Mouse (Mus musculus) macrophage (primary cell): ENCODE measurements around the gene Fxyd1. TPM values are rescaled to one million over a fixed set of nuclear protein-coding genes. Genes with fewer than 3 reads are reported as not detected.

ENCODE experiments used
- H3K27ac ChIP-seq: fragments of 350-480 bp; formaldehyde crosslinking; 2 replicates; pipeline ENCODE4 v1.9.0; 2021
- H3K36me3 ChIP-seq: fragments of 350-480 bp; formaldehyde crosslinking; 2 replicates; pipeline ENCODE4 v1.9.0; 2021; ENCODE audit errors: inconsistent target
- H3K4me3 ChIP-seq: fragments of 350-480 bp; formaldehyde crosslinking; 2 replicates; pipeline ENCODE4 v1.9.0; 2021; ENCODE audit errors: inconsistent target
- H3K79me2 ChIP-seq: fragments of 350-480 bp; formaldehyde crosslinking; 2 replicates; pipeline ENCODE4 v1.9.0; 2021; ENCODE audit errors: inconsistent target
- WGBS: methylation state at CpG from one replicate; pipeline ENCODE4 v1.1.7; 2026; ENCODE audit warnings: inconsistent platforms; ENCODE audit not compliant: missing documents; 5-methylcytosine and 5-hydroxymethylcytosine counted together
- polyA plus RNA-seq: library from polyadenylated mRNA; stranded (reverse); fragments of 250-400 nt; gene quantifications from 3 replicates; pipeline ENCODE4 v1.2.4, GENCODE M21; 2018; ENCODE audit warnings: inconsistent platforms
- total RNA-seq, 78 experiments: library from RNA; depleted of rRNA; stranded (reverse); fragments of 250-400 nt; gene quantifications; 1 replicate in 9 of 78; 2 replicates in 24 of 78; 3 replicates in 43 of 78; 4 replicates in 2 of 78; pipeline ENCODE4 v1.2.4; 2018; ENCODE audit warnings: inconsistent platforms in 56 of 78

Gene Fxyd1
- 1 to 10 TPM in 1 of 26 experiments, not detected in 25; 1.9 TPM for total RNA-seq (2018; cell fraction: chromatin; rRNA removed)
- not detected for total RNA-seq (2018; cell fraction: cytosol; rRNA removed)
- total RNA-seq (2018; cell fraction: nucleus; rRNA removed): not detected
- not detected in 3 replicates for polyA plus RNA-seq

DNA sequence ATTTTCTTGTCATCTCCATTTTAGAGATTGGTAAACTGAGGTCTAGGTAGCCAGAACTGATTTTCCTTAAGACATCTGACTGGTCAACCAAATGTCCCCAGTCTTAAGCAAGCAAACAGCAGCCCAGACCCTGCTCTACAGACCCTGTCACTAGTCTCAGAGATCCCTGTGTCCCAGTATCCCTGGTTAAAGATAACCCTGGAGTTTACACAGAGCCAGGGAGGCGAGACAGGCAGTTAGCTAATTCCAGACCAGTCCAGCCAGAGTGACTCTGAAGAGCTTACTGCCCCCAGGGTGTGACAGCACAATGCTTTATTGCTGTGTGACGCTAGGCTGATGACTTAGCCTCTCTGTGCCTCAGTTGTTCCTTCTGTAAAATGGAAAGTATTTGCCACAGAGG is at the start of gene Fxyd1:
Gene Fxyd1 (minus strand): TSS at position 129 of the 400 bp plus-strand sequence.
- H3K4me3 ChIP-seq: no peak within 1 kb of the TSS
- no peaks in the 10 kb centered on the region for H3K79me2 ChIP-seq
- no peaks in the 10 kb centered on the region for H3K36me3 ChIP-seq
- WGBS: 93% methylated on average over 2 of the region's 2 CpGs
- no peak within 1 kb of the TSS for H3K27ac ChIP-seq

DNA sequence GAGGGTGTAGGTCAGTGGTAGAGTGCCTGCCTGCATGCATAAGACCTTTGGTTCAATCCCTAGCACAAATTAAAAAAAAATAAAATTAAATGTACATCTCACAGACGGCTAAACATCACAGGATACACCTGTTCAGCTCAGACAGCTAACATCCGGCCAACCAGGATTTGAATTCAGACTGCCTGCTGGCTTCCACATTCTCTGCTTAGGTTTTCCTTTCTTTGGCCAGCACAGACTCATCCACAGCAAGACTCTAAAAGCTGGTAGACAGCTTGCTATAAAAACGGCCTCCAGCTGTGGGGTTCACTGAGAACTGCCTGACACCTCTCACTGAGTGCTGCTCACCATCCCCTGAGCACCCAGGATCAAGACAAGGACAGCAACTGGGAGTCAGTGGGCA is 49.2 kb upstream of the Fxyd1 start:
- Histone ChIP-seq H3K36me3 (no peaks in the 10 kb centered on the region), H3K4me3 (no peak overlapping the region), H3K27ac (no peak overlapping the region), H3K79me2 (no peaks in the 10 kb centered on the region)
- 42% methylated on average over 3 of the region's 3 CpGs for WGBS

DNA sequence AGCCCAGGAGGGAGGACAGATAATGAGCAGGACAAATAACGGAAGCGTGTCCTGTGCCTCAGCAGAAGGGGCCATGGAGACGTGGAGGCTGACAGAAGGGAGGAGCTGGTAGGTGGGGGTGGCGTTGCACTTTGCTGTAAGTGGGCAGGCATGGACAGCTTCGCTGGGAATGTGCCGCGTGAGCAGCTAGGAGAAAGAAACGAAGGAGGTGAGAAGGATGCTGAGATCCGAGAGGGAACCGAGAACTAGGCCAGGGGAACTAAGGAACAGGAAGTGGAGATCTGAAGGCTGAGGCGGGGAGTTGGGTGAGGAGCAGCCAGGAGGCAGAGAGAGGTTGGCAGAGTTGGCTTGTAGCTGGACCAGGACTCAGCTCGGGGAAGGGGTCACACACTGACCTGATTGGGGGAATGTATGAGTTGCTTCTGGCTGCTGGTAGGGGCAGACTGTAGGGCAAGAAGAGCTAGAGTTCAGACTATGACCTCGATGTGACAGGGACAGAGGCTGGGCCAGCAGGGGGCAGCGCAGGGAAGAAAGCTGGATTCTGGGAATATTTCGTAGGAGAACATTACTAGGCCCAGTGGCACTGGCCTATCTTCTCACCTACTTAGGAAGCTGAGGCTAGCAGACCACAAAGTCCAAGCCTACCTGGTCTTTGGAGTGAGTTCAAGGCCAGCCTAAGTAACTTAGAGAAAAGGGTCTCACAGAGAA is 48.2 kb upstream of the Fxyd1 start:
- no peak overlapping the region for H3K27ac ChIP-seq
- no peaks in the 10 kb centered on the region for H3K36me3 ChIP-seq
- no peaks in the 10 kb centered on the region for H3K79me2 ChIP-seq
- no peak overlapping the region for H3K4me3 ChIP-seq
- WGBS: 46% methylated on average over 15 of the region's 15 CpGs

DNA sequence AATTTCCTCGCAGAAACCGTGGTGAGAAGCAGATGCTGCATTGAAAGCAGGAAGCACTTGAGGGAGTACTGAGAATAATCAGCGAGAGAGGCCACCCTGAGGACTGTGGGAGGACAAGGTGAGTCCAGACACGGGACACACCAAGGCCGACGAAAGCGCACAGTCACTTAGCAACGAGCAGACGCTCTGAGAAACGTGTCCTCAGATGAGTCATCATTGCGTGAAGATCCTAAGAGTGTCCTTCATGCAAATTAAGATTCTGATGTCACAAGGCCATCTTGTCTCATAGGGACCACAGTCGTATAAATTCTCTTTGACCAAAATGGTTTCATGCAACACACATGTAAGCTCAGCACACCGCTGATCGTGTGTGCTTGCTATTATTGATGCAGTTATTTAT is 43.8 kb upstream of the Fxyd1 start:
- no peak overlapping the region for H3K27ac ChIP-seq
- H3K4me3 ChIP-seq: no peak overlapping the region
- H3K79me2 ChIP-seq: no peaks in the 10 kb centered on the region
- H3K36me3 ChIP-seq: no peaks in the 10 kb centered on the region
- 53% methylated on average over 14 of the region's 14 CpGs for WGBS

DNA sequence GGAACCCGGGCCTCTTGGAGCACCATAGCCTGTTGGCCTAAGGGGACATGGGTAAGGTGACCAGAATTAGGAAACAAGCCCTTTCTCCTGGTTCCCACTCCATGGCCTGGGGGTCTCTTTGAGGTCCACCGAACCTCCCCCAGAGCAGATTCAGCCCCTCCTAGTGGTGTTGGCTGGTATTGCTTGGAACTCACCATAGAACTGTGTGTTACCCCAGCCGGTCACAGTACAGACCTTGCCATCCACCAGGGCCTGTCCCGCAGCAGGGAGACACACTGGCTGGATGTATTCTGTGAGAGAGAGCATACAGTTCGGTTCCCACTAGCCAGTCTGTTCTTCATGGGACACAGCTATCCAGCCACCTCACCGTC is 42.6 kb upstream of the Fxyd1 start:
- Histone ChIP-seq H3K27ac (no peak overlapping the region), H3K4me3 (no peak overlapping the region), H3K36me3 (no peaks in the 10 kb centered on the region), H3K79me2 (no peaks in the 10 kb centered on the region)
- 91% methylated on average over 6 of the region's 6 CpGs for WGBS

DNA sequence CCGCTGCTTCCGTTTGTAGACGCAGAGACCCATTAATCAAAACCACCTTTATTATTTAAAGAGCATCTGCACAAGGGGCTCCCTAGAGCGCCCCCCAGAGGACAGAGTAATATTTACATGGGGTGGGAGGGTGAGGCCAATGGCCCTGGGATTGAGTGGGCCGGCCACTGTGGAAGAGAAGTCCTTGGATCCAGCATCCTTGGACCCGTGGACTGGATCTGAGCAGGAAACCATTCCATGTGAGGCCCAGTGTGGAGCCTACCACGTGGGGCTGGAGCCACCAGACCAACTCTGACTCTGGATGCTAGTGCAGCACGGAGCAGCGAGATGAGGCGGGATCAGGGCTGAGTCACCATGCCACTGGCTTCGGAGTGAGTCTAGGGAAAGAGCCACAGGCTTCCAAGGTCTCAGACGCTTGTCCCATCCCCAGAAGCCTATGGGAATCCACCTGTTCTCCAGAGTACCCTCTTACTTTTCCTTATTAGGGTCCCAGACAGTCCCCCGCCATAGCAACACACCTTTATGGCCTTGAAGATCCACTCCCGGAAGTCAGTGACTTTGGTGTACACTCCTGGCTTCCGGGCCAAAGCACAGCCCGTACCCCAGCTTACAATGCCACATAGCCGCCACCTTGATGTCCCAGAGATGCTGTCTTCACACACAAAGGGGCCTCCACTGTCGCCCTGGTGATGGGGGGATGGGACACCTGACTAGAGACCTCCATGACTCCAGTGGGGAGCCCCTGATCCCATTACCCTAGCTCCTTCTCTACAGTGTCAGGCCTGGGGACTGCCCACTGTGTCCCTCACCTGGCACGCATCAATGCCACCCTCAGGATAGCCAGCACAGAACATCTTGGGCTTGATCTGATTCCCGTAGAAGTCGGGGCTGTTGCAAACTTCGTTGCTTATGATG is 42.0 kb upstream of the Fxyd1 start:
- H3K4me3 ChIP-seq: no peak overlapping the region
- no peaks in the 10 kb centered on the region for H3K79me2 ChIP-seq
- no peak overlapping the region for H3K27ac ChIP-seq
- 89% methylated on average over 22 of the region's 22 CpGs for WGBS
- H3K36me3 ChIP-seq: no peaks in the 10 kb centered on the region

DNA sequence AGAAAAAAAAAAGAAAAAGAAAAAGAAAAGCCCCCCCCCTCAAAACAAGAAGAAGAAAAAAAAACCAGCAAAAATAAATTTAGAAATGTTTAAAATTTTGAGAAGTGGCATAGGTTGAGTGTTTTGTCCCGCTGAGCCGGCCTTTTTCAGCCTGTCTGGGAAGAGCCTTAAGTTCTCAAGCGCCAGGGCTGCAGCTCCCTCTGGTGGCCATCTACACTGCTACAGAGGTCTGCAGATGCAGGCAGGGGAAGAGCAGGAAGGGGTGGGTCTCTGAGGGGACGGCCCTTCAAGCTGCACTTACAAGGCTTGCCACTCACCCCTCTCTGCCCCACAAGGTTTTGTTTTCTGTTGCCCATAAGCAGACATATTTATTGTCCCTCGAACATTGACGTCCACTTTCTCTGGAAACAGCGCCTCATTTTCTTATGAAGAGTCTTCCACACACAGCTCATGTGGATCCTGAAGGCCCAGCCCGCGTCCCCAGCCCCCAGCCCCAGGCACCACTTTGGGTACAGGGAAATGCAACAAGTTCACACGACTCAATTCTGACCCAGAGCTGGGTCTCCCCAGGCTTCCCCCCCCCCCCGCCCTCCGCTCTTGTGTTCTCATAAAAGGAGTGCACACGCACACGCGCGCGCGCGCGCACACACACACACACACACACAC is 40.7 kb upstream of the Fxyd1 start:
- Histone ChIP-seq H3K79me2 (no peaks in the 10 kb centered on the region), H3K36me3 (no peaks in the 10 kb centered on the region), H3K27ac (no peak overlapping the region), H3K4me3 (no peak overlapping the region)
- WGBS: 18% methylated on average over 10 of the region's 20 CpGs

DNA sequence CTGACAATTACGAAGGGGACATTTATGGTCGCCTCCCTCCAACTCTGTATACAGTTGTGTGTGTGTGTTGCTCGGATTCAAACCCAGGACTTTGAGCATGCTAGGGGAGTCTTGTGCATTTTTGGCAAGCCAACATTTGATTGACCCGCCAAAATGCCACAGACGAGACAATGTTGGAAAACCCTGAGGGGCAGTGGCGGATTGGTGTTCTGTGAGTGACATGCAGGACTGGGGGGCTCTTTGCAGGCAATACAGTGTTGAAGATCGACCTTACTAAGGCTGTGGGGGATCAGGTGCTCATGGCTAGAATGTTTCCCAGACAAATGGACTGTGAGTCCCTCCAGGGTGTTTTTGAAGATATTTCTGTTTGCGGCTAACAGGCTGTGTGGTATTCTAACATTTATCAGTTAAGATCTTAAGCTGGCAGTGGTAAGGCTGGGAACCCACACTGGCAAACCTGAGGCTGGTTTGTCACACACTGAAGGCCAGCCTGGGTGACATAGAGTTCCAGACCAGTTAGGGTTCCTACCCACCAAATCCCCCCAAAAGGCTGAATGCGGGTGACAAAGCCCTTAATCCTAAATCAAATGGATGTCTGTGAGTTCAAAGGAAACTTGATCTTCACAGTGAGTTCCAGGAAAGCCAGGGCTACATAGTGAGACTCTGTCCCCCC is 40.0 kb upstream of the Fxyd1 start:
- WGBS: 90% methylated on average over 7 of the region's 9 CpGs
- Histone ChIP-seq H3K4me3 (no peak overlapping the region), H3K79me2 (no peaks in the 10 kb centered on the region), H3K27ac (no peak overlapping the region), H3K36me3 (no peaks in the 10 kb centered on the region)

DNA sequence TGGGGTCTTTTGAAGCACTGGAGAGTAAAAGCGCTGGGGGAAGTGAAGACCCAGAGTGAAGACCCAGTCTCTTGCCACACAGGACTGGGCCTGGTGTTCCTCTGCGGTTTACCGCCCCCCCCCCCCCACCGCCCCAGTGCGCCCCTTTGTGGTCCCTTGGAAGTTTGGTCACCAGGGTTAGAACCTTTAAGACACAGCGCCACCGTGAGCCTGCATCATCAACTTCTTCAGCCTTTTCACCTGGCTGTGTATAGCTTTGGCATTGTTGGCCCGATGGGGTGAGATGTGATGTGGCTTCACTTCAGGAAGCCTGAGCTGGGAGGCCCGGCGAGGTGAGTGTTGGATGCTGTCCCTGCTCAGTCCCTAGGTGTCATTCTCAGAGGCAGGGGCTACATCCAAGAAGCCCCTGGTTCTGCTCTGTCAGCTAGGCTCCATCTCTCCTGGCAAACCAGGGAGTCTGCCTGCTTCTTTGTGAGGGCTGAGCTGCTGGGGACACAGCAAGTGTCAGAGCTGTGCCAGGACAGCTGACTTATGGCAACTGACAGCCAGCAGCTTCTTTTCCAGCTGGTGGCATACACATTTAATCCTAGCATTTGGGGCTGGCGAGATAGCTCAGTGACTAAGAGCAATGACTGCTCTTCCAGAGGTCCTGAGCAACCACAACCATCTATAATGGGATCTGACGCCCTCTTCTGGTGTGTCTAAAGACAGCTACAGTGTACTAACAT is 37.9 kb upstream of the Fxyd1 start:
- H3K27ac ChIP-seq: no peak overlapping the region
- WGBS: 28% methylated on average over 7 of the region's 12 CpGs
- H3K4me3 ChIP-seq: no peak overlapping the region
- no peaks in the 10 kb centered on the region for H3K36me3 ChIP-seq
- H3K79me2 ChIP-seq: no peaks in the 10 kb centered on the region

DNA sequence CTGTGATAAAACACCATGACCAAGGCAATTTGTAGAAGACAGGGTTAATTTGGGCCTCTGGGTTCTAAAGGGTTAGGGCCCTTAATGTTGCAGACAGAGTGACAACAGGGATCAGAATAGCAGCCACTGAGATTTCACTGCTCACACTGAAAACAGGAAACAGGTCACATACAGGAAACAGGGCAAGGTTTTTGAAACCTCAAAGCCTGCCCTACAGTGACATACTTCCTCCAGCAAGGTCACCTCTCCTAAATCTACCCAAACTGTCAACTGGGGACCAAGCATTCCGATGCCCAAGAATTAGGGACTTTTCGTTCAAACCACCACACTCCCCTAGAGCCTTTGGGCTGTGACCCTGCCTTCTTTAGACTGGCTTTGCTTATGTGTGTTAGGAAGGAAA is 32.7 kb upstream of the Fxyd1 start:
- H3K27ac ChIP-seq: peak overlapping the region; percentile 18
- no peaks in the 10 kb centered on the region for H3K36me3 ChIP-seq
- WGBS: 10% methylated on average over 2 of the region's 2 CpGs
- no peaks in the 10 kb centered on the region for H3K79me2 ChIP-seq
- no peak overlapping the region for H3K4me3 ChIP-seq

DNA sequence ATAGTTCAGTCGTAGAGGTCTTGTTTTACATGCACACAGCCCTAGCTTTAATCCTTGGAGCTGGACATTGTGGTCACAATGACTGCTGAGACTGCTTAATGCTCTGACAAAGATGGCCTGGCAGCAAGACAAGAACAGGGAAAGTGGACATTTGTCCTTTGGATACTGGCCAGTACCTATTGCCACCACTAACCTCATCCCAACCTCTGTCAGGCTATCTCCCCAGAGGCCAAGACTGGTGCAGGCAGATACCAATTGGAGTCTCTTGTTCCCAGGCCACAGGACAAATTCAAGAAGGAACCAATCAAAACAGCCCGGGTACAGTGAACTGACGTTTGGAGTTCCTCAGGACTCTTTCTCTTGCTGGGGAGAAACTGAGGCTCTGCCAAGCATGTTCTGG is 31.2 kb upstream of the Fxyd1 start:
- Histone ChIP-seq H3K4me3 (no peak overlapping the region), H3K79me2 (no peaks in the 10 kb centered on the region), H3K36me3 (no peaks in the 10 kb centered on the region), H3K27ac (no peak overlapping the region)
- 84% methylated on average over 3 of the region's 3 CpGs for WGBS

DNA sequence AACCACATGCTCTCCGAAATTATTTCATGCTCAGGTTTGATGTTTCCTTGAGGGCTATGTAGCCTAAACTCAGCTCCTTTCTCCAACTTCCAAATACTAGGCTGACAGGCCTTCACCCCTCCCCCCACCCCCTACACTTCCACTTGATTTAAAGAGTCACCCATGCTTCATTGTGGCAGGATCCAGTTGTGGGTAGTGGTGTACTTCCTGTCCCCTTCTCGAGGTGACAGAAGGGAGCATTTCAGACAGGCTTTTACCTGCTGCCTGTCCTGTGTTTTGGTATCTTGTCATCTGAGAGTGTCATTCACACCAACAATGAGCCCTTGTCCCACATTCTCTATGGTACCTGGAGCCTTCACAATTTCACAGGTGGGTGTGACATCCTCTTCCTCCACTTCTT is 30.3 kb upstream of the Fxyd1 start:
- Histone ChIP-seq H3K79me2 (no peaks in the 10 kb centered on the region), H3K4me3 (no peak overlapping the region), H3K36me3 (no peaks in the 10 kb centered on the region), H3K27ac (no peak overlapping the region)
- 4% methylated on average over 2 of the region's 2 CpGs for WGBS

DNA sequence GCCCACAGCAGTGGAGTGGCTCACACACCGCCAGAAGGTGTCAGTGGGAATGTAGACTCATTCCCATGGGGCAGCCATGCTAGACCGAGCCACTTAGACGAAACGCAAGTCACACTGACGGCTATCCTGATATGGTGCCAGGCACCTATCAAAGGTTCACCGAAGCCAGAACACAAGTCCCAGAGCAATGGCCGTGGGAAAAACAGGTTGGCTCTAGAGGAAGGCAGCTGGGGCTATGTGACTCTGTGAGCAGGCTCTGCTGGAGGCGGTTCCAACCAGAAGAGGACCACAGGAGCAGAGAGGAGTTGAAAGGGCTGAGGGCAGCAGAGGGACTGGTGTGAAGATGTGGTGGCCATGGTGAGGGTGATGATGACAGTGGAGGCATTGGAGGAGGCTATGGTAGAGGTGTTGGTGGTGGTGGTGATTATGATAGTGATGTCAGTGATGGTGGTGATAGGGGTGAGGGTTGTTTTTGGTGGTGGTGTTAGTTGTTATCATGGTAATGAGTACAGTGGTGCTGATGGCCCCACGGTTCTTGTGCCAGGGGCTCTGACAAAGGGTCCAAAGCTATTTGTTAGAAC is 29.3 kb upstream of the Fxyd1 start:
- WGBS: 95% methylated on average over 9 of the region's 9 CpGs
- Histone ChIP-seq H3K36me3 (no peaks in the 10 kb centered on the region), H3K79me2 (no peaks in the 10 kb centered on the region), H3K4me3 (no peak overlapping the region), H3K27ac (no peak overlapping the region)
